Mouse (Mus musculus): ENCODE measurements around the gene Upp2.

- TF ChIP-seq CTCF (IDR thresholded peaks at IDR 0.05; ENCODE audit: low read depth, low read length) (no peak), POLR2A (IDR thresholded peaks at IDR 0.05; ENCODE audit: extremely low read depth, insufficient read depth, low read length) (no peak)
These were observed 174.9 kb downstream of the Upp2 start for GRCm38 (mm10) chr2:58742026-58742425.
